Mouse (Mus musculus): ENCODE measurements around the gene Cers4. TPM values are rescaled to one million over a fixed set of nuclear protein-coding genes. Genes with fewer than 3 reads are reported as not detected.
A peak's percentile ranks its signal among the peaks of the same experiment; 100 is the strongest.

Cers4 gene
- total RNA-seq, 1 experiment = 32.3 TPM

DNA sequence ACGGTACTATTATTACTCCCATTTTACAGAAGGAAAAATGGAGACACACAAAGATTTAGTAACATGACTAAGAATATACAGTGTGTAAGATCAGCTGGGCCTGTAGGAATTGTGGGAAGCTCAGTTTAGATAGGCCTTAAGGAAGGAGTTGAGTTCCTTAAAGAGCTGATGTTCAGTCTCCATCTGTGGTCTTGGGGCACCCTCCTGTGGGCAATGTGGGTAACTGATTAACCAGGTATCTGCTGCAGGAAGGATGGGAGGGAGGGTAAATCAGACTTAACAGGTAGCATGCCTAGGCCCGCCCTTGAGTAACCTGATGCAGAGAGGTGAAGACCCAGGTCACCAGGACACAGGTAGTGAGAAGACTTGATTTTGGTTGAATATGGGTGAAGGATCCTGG lies 23.3 kb downstream of the Cers4 start:
- in situ Hi-C loops (cut with MboI; ENCODE audit: low sequenced_read_pairs in 2 of 2, unreplicated experiment in 2 of 2) = no loop called here
- no peak overlapping the region for H3K9ac ChIP-seq (ENCODE audit: insufficient read depth, low read depth, low read length, poor library complexity, severe bottlenecking)
- H3K9me3 ChIP-seq (ENCODE audit: control insufficient read depth, insufficient read depth, low read depth, low read length) = no peaks in the 10 kb centered on the region; the same call in 1 of the 2 replicates
- H3K27ac ChIP-seq (ENCODE audit: insufficient read depth, low read depth, low read length, poor library complexity, severe bottlenecking) = no peak overlapping the region
- H3K36me3 ChIP-seq (ENCODE audit: control insufficient read depth, insufficient read depth, low read length, poor library complexity, severe bottlenecking) = peaks cover 14% of the 10 kb centered on the region
- peaks cover 0 to 2% of the 10 kb centered on the region in 2 experiments; a peak in 1 of 4 replicates for H3K4me1 ChIP-seq (ENCODE audit: control insufficient read depth in 2 of 2, insufficient read depth in 2 of 2, low read length in 2 of 2, poor library complexity in 1 of 2)
- peak; percentile 25 for DNase-seq (ENCODE audit: low read depth, low spot score)
- no peak overlapping the region for H3K4me3 ChIP-seq (ENCODE audit: insufficient read depth in 1 of 2, low read depth in 1 of 2, low read length in 2 of 2, poor library complexity in 1 of 2, severe bottlenecking in 1 of 2)
- TF ChIP-seq ZNF384 (IDR thresholded peaks at IDR 0.05; ENCODE audit: low read depth, low read length) = no peak
- peak; percentile 40; the same call in 1 of the 2 replicates for TF ChIP-seq ZC3H11A (IDR thresholded peaks at IDR 0.05; ENCODE audit: borderline replicate concordance, low read depth, low read length)
- no peak for TF ChIP-seq MAFK (IDR thresholded peaks at IDR 0.05; ENCODE audit: insufficient read depth, low read depth, low read length)
- no peak for TF ChIP-seq HCFC1 (IDR thresholded peaks at IDR 0.05; ENCODE audit: borderline replicate concordance, insufficient read depth, low read length)
- TF ChIP-seq CHD2 (IDR thresholded peaks at IDR 0.05; ENCODE audit: low read depth, low read length) = no peak

DNA sequence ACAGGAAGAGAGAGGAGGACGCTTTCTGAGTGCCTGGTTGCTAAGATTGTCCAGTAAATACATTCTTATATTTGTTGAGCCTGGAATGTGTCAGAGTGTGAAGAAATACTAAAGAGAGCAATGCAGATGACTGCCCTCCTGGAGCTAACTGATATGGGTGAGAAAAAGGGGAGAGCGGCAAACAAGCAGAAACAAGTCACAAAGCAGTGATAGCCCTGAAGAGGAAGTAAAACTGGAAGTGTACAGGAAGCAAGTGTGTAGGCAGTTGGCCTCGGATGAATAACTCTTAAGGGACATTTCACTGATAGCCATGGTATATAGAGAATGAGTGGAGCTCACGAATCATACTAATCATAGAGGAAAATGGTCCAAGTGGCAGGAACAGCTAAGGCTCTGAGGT lies 28.6 kb downstream of the Cers4 start:
- TF ChIP-seq ZNF384 (IDR thresholded peaks at IDR 0.05; ENCODE audit: low read depth, low read length) (no peak), MAFK (IDR thresholded peaks at IDR 0.05; ENCODE audit: insufficient read depth, low read depth, low read length) (no peak), ZC3H11A (IDR thresholded peaks at IDR 0.05; ENCODE audit: borderline replicate concordance, low read depth, low read length) (no peak), CHD2 (IDR thresholded peaks at IDR 0.05; ENCODE audit: low read depth, low read length) (no peak), HCFC1 (IDR thresholded peaks at IDR 0.05; ENCODE audit: borderline replicate concordance, insufficient read depth, low read length) (no peak)
- H3K4me1 ChIP-seq (ENCODE audit: control insufficient read depth in 2 of 2, insufficient read depth in 2 of 2, low read length in 2 of 2, poor library complexity in 1 of 2) = no peaks in the 10 kb centered on the region
- H3K9ac ChIP-seq (ENCODE audit: insufficient read depth, low read depth, low read length, poor library complexity, severe bottlenecking) = no peak overlapping the region
- H3K27ac ChIP-seq (ENCODE audit: insufficient read depth, low read depth, low read length, poor library complexity, severe bottlenecking) = no peak overlapping the region
- DNase-seq (ENCODE audit: low read depth, low spot score) = no peak
- H3K36me3 ChIP-seq (ENCODE audit: control insufficient read depth, insufficient read depth, low read length, poor library complexity, severe bottlenecking) = peaks cover 23% of the 10 kb centered on the region
- in situ Hi-C loops (cut with MboI; ENCODE audit: low sequenced_read_pairs in 2 of 2, unreplicated experiment in 2 of 2) = no loop called here
- H3K4me3 ChIP-seq (ENCODE audit: insufficient read depth in 1 of 2, low read depth in 1 of 2, low read length in 2 of 2, poor library complexity in 1 of 2, severe bottlenecking in 1 of 2) = no peak overlapping the region
- H3K9me3 ChIP-seq (ENCODE audit: control insufficient read depth, insufficient read depth, low read depth, low read length) = peaks cover 3% of the 10 kb centered on the region; the same call in 1 of the 2 replicates

DNA sequence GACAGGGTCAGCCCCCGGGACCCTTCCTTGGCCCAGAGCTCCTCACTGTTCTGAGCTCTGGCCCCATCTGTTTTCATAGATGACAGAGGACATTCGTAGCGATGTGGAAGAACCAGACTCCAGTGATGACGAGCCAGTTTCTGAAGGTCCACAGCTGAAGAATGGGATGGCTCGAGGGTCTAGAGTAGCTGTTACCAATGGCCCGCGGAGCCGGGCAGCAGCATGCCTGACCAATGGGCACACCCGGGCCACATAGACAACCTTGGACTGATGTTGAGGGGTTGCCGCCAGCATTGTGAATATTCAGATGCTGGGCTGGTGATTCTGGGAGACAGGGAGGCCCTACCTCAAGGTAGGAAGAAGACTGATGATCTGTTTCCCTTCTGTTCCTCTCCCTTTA lies 30.7 kb downstream of the Cers4 start:
- H3K9ac ChIP-seq (ENCODE audit: insufficient read depth, low read depth, low read length, poor library complexity, severe bottlenecking) = no peak overlapping the region
- TF ChIP-seq HCFC1 (IDR thresholded peaks at IDR 0.05; ENCODE audit: borderline replicate concordance, insufficient read depth, low read length) (no peak), MAFK (IDR thresholded peaks at IDR 0.05; ENCODE audit: insufficient read depth, low read depth, low read length) (no peak), CHD2 (IDR thresholded peaks at IDR 0.05; ENCODE audit: low read depth, low read length) (no peak), ZNF384 (IDR thresholded peaks at IDR 0.05; ENCODE audit: low read depth, low read length) (no peak), ZC3H11A (IDR thresholded peaks at IDR 0.05; ENCODE audit: borderline replicate concordance, low read depth, low read length) (no peak)
- no peak overlapping the region for H3K4me3 ChIP-seq (ENCODE audit: insufficient read depth in 1 of 2, low read depth in 1 of 2, low read length in 2 of 2, poor library complexity in 1 of 2, severe bottlenecking in 1 of 2)
- peaks cover 23% of the 10 kb centered on the region for H3K36me3 ChIP-seq (ENCODE audit: control insufficient read depth, insufficient read depth, low read length, poor library complexity, severe bottlenecking)
- H3K4me1 ChIP-seq (ENCODE audit: control insufficient read depth in 2 of 2, insufficient read depth in 2 of 2, low read length in 2 of 2, poor library complexity in 1 of 2) = no peaks in the 10 kb centered on the region
- no peak for DNase-seq (ENCODE audit: low read depth, low spot score)
- in situ Hi-C loops (cut with MboI; ENCODE audit: low sequenced_read_pairs in 2 of 2, unreplicated experiment in 2 of 2) = no loop called here
- H3K9me3 ChIP-seq (ENCODE audit: control insufficient read depth, insufficient read depth, low read depth, low read length) = peaks cover 3% of the 10 kb centered on the region; the same call in 1 of the 2 replicates
- H3K27ac ChIP-seq (ENCODE audit: insufficient read depth, low read depth, low read length, poor library complexity, severe bottlenecking) = no peak overlapping the region

Other genes with a start within 250 kb of the Cers4 start
- gene Tgfbr3l, start 244.8 kb upstream of the Cers4 start, total RNA-seq (2012; rRNA removed) = 1.1 and 1.6 TPM in 2 replicates
- gene Snapc2, start 239.9 kb upstream of the Cers4 start, total RNA-seq (2012; rRNA removed) = 10.3 and 15.9 TPM in 2 replicates
- gene Ctxn1, start 233.8 kb upstream of the Cers4 start, total RNA-seq (2012; rRNA removed) = 3.7 and 3.8 TPM in 2 replicates
- gene Timm44, start 217.1 kb upstream of the Cers4 start, total RNA-seq (2012; rRNA removed) = 72.5 and 78.8 TPM in 2 replicates
- 13.1 and 17.6 TPM in 2 replicates for gene Ccl25, start 167.8 kb upstream of the Cers4 start, total RNA-seq (2012; rRNA removed)
- gene Elavl1, start 167.6 kb upstream of the Cers4 start, total RNA-seq (2012; rRNA removed) = 43.2 and 73.6 TPM in 2 replicates
- 16.1 and 16.7 TPM in 2 replicates for gene Zfp958, start 120.1 kb downstream of the Cers4 start, total RNA-seq (2012; rRNA removed)